Comparison of ENCODE assay signal across 8 mouse cellular contexts in the genomic region with DNA sequence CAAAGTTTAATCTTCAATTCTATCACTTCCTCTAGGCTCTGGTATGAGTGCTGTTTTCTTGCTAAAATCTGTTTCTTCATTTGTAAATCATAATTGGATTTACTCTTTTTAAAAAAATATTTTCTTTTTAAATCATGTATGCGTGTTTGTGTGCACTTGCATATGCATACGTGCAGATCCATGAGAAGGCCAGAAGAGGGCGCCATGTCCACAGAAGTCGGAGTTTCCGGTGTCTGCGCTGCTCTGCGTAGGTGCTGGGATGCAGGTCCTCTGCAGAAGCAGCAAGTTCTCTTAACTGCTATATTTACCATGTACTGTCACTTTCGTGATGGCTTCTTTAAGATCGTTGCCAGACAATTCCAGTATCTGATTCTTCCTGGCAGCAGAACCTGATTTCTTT.
DNase-seq lines count a peak whose midpoint lies in the region; ATAC-seq and TF ChIP-seq lines count a peak whose summit lies in the region.

No protein-coding gene starts in this region.

- H3K4me2 ChIP-seq in liver, embryonic 14.5 days (ENCODE audit: low read depth) = no peak overlapping the region
- no peak overlapping the region for H3K4me2 ChIP-seq in liver, embryonic 12.5 days

- H3K36me3 ChIP-seq in liver, embryonic 14.5 days (replicated peaks; ENCODE audit: control insufficient read depth, insufficient read depth, low read depth) = no peaks in the 10 kb centered on the region
- H3K36me3 ChIP-seq in liver, embryonic 12.5 days = no peaks in the 10 kb centered on the region

- no peak for ATAC-seq in liver, embryonic 14.5 days (ENCODE audit: insufficient read depth)
- no peak for ATAC-seq in liver, embryonic 12.5 days

- TF ChIP-seq CTCF in liver, embryonic 14.5 days (IDR thresholded peaks at IDR 0.05; ENCODE audit: low read depth) = peak; percentile 61

- no peak for TF ChIP-seq EP300 in liver, embryonic 14.5 days (IDR thresholded peaks at IDR 0.05; ENCODE audit: low read depth)

- H3K4me1 ChIP-seq in liver, embryonic 14.5 days (replicated peaks; ENCODE audit: control insufficient read depth in 2 of 2, insufficient read depth in 2 of 2, low read length in 1 of 2) = no peaks in the 10 kb centered on the region
- no peaks in the 10 kb centered on the region for H3K4me1 ChIP-seq in liver, embryonic 12.5 days

- H3K4me3 ChIP-seq in liver, embryonic 14.5 days (ENCODE audit: insufficient read depth in 1 of 2, low read depth in 2 of 2, low read length in 2 of 2) = no peak overlapping the region
- no peak overlapping the region for H3K4me3 ChIP-seq in liver, embryonic 12.5 days

- no peak overlapping the region for H3K27ac ChIP-seq in liver, embryonic 14.5 days
- no peak overlapping the region for H3K27ac ChIP-seq in liver, embryonic 12.5 days

- no peak overlapping the region for H3K9ac ChIP-seq in liver, embryonic 14.5 days (replicated peaks)
- H3K9ac ChIP-seq in liver, embryonic 12.5 days = no peak overlapping the region

- 67% methylated on average over 9 of the region's 9 CpGs for WGBS in liver, embryonic 14.5 days (ENCODE audit: insufficient replicate concordance)
- 55% methylated on average over 9 of the region's 9 CpGs for WGBS in liver, embryonic 12.5 days (ENCODE audit: insufficient replicate concordance)

- no peaks in the 10 kb centered on the region for H3K27me3 ChIP-seq in liver, embryonic 14.5 days (ENCODE audit: control insufficient read depth, insufficient read depth, low read length)
- no peaks in the 10 kb centered on the region for H3K27me3 ChIP-seq in liver, embryonic 12.5 days (replicated peaks)

- no peaks in the 10 kb centered on the region for H3K9me3 ChIP-seq in liver, embryonic 14.5 days (ENCODE audit: control insufficient read depth, low read length)
- H3K9me3 ChIP-seq in liver, embryonic 12.5 days (replicated peaks) = no peaks in the 10 kb centered on the region

- DNase-seq in adrenal gland, postnatal 14 days = peak; percentile 60
- no peak for DNase-seq in adrenal gland, adult 2 months
- no peak for DNase-seq in liver, embryonic 14.5 days (ENCODE audit: low read depth in 3 of 3, low spot score in 3 of 3)
- peak; percentile 43 for DNase-seq in embryo, embryonic 11 days
- peak; percentile 35 for DNase-seq in retina, embryonic 14.5 days (ENCODE audit: low spot score)
- no peak for DNase-seq in yolk sac, embryonic 10.5 days (ENCODE audit: low spot score)
- no peak for DNase-seq in urinary bladder, postnatal 4 days (ENCODE audit: low spot score in 2 of 2)

Comparison
In these comparisons a context has a peak if more than half of its experiments do, and no peak if none do; other contexts are left out.
1. DNase-seq: peak in adrenal gland, postnatal 14 days (single experiment), embryo, embryonic 11 days (single experiment) and retina, embryonic 14.5 days (single experiment); none in adrenal gland, adult 2 months (single experiment), liver, embryonic 14.5 days (0 of 3), yolk sac, embryonic 10.5 days (single experiment) and urinary bladder, postnatal 4 days (0 of 2).